ENCODE assay signal across 12 mouse cellular contexts in genomic region chr5:142391691-142392090, GRCm38 (mm10). TPM values are rescaled to one million over a fixed set of nuclear protein-coding genes. Genes with fewer than 3 reads are reported as not detected.
DNase-seq lines count a peak whose midpoint lies in the region; ATAC-seq lines count a peak whose summit lies in the region.
"Had no signal": no experiment of that assay in that cellular context is flagged by ENCODE, and none has a peak within 500 bp of the region (broad histone marks: within the 10 kb centered on the region; RNA-seq: fewer than 3 reads in every experiment).

No protein-coding gene starts in this region.

- peaks cover 9% of the 10 kb centered on the region; the same call in 1 of the 2 replicates for H3K4me1 ChIP-seq in heart, embryonic 11.5 days (ENCODE audit: control insufficient read depth, insufficient read depth, low read length)
- peaks cover 61% of the 10 kb centered on the region for H3K4me1 ChIP-seq in megakaryocyte, embryonic 14.5 days
- no peaks in the 10 kb centered on the region for H3K4me1 ChIP-seq in intestine, embryonic 16.5 days (ENCODE audit: control insufficient read depth, insufficient read depth, low read length)

- no peaks in the 10 kb centered on the region for H3K27me3 ChIP-seq in heart, embryonic 11.5 days (ENCODE audit: control insufficient read depth, insufficient read depth, low read length)
- no peaks in the 10 kb centered on the region for H3K27me3 ChIP-seq in megakaryocyte, embryonic 14.5 days (replicated peaks)
- H3K27me3 ChIP-seq in intestine, embryonic 16.5 days (replicated peaks; ENCODE audit: control insufficient read depth, insufficient read depth, low read length), result no peaks in the 10 kb centered on the region
- H3K27me3 ChIP-seq: hindbrain, embryonic 15.5 days had no signal

- no peak for ATAC-seq in heart, embryonic 11.5 days (replicated peaks; ENCODE audit: insufficient number of reproducible peaks, low FRiP score, low TSS enrichment)
- ATAC-seq in megakaryocyte, adult 5-6 weeks (ENCODE audit: poor library complexity, severe bottlenecking), result no peak
- ATAC-seq in activated CD4-positive, CD25-positive, alpha-beta regulatory T cell, adult 4 months, result peak; percentile 67
- ATAC-seq in intestine, embryonic 16.5 days, result no peak

- no peaks in the 10 kb centered on the region for H3K79me2 ChIP-seq in macrophage (ENCODE audit: inconsistent target)

- no peaks in the 10 kb centered on the region for H3K36me3 ChIP-seq in heart, embryonic 11.5 days (ENCODE audit: control insufficient read depth, insufficient read depth, low read length)
- no peaks in the 10 kb centered on the region for H3K36me3 ChIP-seq in megakaryocyte, embryonic 14.5 days (replicated peaks; ENCODE audit: low read length)
- H3K36me3 ChIP-seq in macrophage (ENCODE audit: inconsistent target), result no peaks in the 10 kb centered on the region
- no peaks in the 10 kb centered on the region for H3K36me3 ChIP-seq in intestine, embryonic 16.5 days (ENCODE audit: control insufficient read depth, insufficient read depth, low read length)
- H3K36me3 ChIP-seq: hindbrain, embryonic 15.5 days had no signal

- H3K9me3 ChIP-seq in heart, embryonic 11.5 days (replicated peaks; ENCODE audit: control insufficient read depth, low read length), result no peaks in the 10 kb centered on the region
- H3K9me3 ChIP-seq in megakaryocyte, embryonic 14.5 days, result peaks cover 5% of the 10 kb centered on the region
- no peaks in the 10 kb centered on the region for H3K9me3 ChIP-seq in intestine, embryonic 16.5 days (ENCODE audit: control insufficient read depth, low read length)
- H3K9me3 ChIP-seq: hindbrain, embryonic 15.5 days had no signal

- WGBS in heart, embryonic 11.5 days (ENCODE audit: insufficient replicate concordance), result 76% methylated on average over 5 of the region's 5 CpGs
- 76% methylated on average over 5 of the region's 5 CpGs for WGBS in macrophage (ENCODE audit: missing documents)
- 66% methylated on average over 5 of the region's 5 CpGs for WGBS in intestine, embryonic 16.5 days

- H3K27ac ChIP-seq in heart, embryonic 11.5 days (ENCODE audit: low read depth, low read length), result peak overlapping the region; percentile 24; the same call in 1 of the 2 replicates
- H3K27ac ChIP-seq in macrophage, result 0 out of 2 replicates have a peak overlapping the region, but pooled peaks have one; percentile 13
- no peak overlapping the region for H3K27ac ChIP-seq in intestine, embryonic 16.5 days (ENCODE audit: low read length)
- H3K27ac ChIP-seq: gastrocnemius, adult 2 months; hindbrain, embryonic 15.5 days had no signal

- no peak overlapping the region for H3K9ac ChIP-seq in heart, embryonic 11.5 days (ENCODE audit: low read depth, low read length)
- H3K9ac ChIP-seq in intestine, embryonic 16.5 days (ENCODE audit: low read depth, low read length), result no peak overlapping the region
- H3K9ac ChIP-seq: hindbrain, embryonic 15.5 days; lung, embryonic 14.5 days had no signal

- no peak for DNase-seq in heart, postnatal 25 days (ENCODE audit: low spot score)
- DNase-seq: cerebellum, adult 8-10 months; embryo, embryonic 11 days; gastrocnemius, adult 2 months; lung, embryonic 14.5 days had no signal

- no peak overlapping the region for H3K4me3 ChIP-seq in heart, embryonic 11.5 days (ENCODE audit: low read depth, low read length)
- peak overlapping the region; percentile 66 for H3K4me3 ChIP-seq in megakaryocyte, embryonic 14.5 days (replicated peaks)
- no peak overlapping the region for H3K4me3 ChIP-seq in macrophage (ENCODE audit: inconsistent target)
- H3K4me3 ChIP-seq in intestine, embryonic 16.5 days (ENCODE audit: low read length), result no peak overlapping the region
- H3K4me3 ChIP-seq: gastrocnemius, adult 2 months; hindbrain, embryonic 15.5 days had no signal

- H3K4me2 ChIP-seq in heart, embryonic 11.5 days, result no peak overlapping the region
- H3K4me2 ChIP-seq in intestine, embryonic 16.5 days (ENCODE audit: low read depth, low read length), result no peak overlapping the region
- H3K4me2 ChIP-seq: hindbrain, embryonic 15.5 days; lung, embryonic 14.5 days had no signal

- intact Hi-C loops in heart, postnatal 25 days (cut with DNase I), result no loop called here

RNA-seq across cellular contexts. Expression of gene Foxk1, which starts 9.6 kb away (rescaled TPM):
- 3.0 and 3.8 TPM in 2 replicates for polyA plus RNA-seq in heart, embryonic 11.5 days (2014; fragmentation: Nextera tagmentation; extraction: Ambion mirVana)
- 10 to 100 TPM; 16.2 TPM for total RNA-seq in heart, postnatal 25 days (2021)
- polyA plus RNA-seq in megakaryocyte, embryonic 14.5 days (2012; ENCODE audit: insufficient read depth, low replicate concordance), result 13.3 and 39.1 TPM in 2 replicates
- 21.2 and 21.4 TPM in 2 replicates for total RNA-seq in megakaryocyte, adult 5-6 weeks (2015)
- total RNA-seq in megakaryocyte, adult 5-6 weeks (2017), result 14.5 and 19.0 TPM in 2 replicates
- polyA plus RNA-seq in activated CD4-positive, CD25-positive, alpha-beta regulatory T cell, adult 4 months (2017; shearing (Covaris generic)), result 10 to 100 TPM in 1 of 2 experiments, 1 to 10 TPM in 1; 9.4 to 13.3 TPM
- 10 to 100 TPM in 14 of 26 experiments, 1 to 10 TPM in 12; 3.4 to 17.4 (median 11.5) TPM for total RNA-seq in macrophage (2018; cell fraction: chromatin; rRNA removed)
- total RNA-seq in macrophage (2018; cell fraction: cytosol; rRNA removed), result 10 to 100 TPM in 25 of 26 experiments, 1 to 10 TPM in 1; 9.9 to 19.0 (median 14.0) TPM
- total RNA-seq in macrophage (2018; cell fraction: nucleus; rRNA removed), result 10 to 100 TPM in 18 of 26 experiments, 1 to 10 TPM in 8; 7.9 to 18.3 (median 12.9) TPM
- polyA plus RNA-seq in macrophage (2018), result 8.6 to 10.0 TPM (median 9.3 TPM) in 3 replicates
- polyA plus RNA-seq in intestine, embryonic 16.5 days (2015; fragmentation: Nextera tagmentation; extraction: Ambion mirVana), result 1.9 and 2.0 TPM in 2 replicates
